Mouse (Mus musculus) thymus, adult 2 months (tissue): ENCODE measurements around the gene Man2b2.

Experiments
- CTCF ChIP-seq: fragments of 200-500 bp; IDR thresholded peaks from 2 replicates; pipeline ENCODE4 v1.5.1; 2012; ENCODE audit warnings: mild to moderate bottlenecking, control low read depth, low read length, moderate library complexity, borderline replicate concordance; ENCODE audit not compliant: control insufficient read depth, poor library complexity, insufficient read depth; ENCODE audit errors: extremely low read depth
- POLR2A ChIP-seq: fragments of 200-500 bp; IDR thresholded peaks from 2 replicates; pipeline ENCODE4 v1.6.1; 2012; ENCODE audit warnings: mild to moderate bottlenecking, low read length, control low read depth, moderate library complexity; ENCODE audit not compliant: control insufficient read depth, poor library complexity, insufficient read depth; ENCODE audit errors: extremely low read depth

GRCm38 (mm10) chr5:36831272-36831671 is 819 bp upstream of the Man2b2 start:
- TF ChIP-seq CTCF (no peak), POLR2A (no peak)
